Mouse (Mus musculus) spleen, adult 2 months (tissue): ENCODE measurements around the gene Ubtf.

Experiments
- CTCF ChIP-seq: fragments of 200-500 bp; IDR thresholded peaks from 2 replicates; pipeline ENCODE4 v1.5.1; 2011; ENCODE audit warnings: mild to moderate bottlenecking, inconsistent platforms; ENCODE audit not compliant: insufficient read depth, insufficient read length, insufficient replicate concordance; ENCODE audit errors: extremely low read depth
- POLR2A ChIP-seq: fragments of 200-500 bp; IDR thresholded peaks from 2 replicates; pipeline ENCODE4 v1.6.1; 2011; ENCODE audit warnings: low read depth, low read length, inconsistent platforms

DNA sequence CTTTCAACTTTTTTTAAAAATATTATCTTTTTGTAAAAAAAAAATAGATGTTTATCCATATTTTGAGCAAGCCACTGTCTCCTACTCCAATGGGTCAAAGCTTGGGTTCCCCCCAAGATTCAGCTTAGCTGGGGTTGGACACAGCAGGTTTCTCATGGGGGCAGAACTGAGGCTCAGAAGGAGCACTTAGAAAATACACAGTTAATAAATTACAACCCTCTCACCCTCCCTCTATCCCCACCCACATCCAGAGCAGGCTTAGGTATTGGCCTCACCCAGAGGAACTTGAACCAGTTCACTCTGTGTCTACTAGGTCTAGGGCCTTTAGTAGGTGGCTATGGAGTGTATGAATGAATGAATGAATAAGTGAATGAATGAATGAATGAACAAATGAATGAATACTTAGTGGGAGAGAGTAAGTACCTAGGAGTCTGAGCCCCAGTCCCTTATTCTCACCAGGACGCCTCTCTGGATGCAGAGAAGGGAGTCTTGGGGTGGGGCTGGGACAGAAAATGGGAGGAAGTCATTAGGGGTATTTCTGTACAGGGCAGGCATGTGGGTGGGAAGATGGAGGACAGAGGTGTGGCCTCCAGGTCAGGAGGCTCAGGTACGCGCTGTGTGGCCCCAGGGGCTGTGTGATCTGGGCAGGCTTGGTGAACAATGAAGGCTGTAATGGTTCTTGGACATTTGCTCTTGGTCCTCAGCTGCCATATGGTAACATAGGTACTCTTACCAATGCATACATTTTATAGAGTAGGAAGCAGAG, 29.8 kb upstream of the Ubtf start:
- TF ChIP-seq CTCF = no peak
- TF ChIP-seq POLR2A = no peak
